Mouse (Mus musculus) liver, embryonic 13.5 days (tissue): ENCODE measurements around the gene Vmp1. TPM values are rescaled to one million over a fixed set of nuclear protein-coding genes. Genes with fewer than 3 reads are reported as not detected.

Source experiments
- ATAC-seq: fragments of 200-750 bp; cut with Nextera tagmentation; 2 replicates; pipeline ENCODE4 v1.8.0; 2017; ENCODE audit warnings: low read depth, mild to moderate bottlenecking, moderate number of reproducible peaks, moderate library complexity
- DNase-seq: peaks from one replicate; pipeline ENCODE4 v3.0.0; 2022
- H3K27ac ChIP-seq: fragments of 300-500 bp; sonication (generic); 2 replicates; pipeline ENCODE4 v1.5.1; 2015; ENCODE audit warnings: moderate library complexity, mild to moderate bottlenecking, inconsistent platforms
- H3K27me3 ChIP-seq: fragments of 300-500 bp; sonication (generic); 2 replicates; pipeline ENCODE4 v1.6.1; 2015; ENCODE audit warnings: mild to moderate bottlenecking, inconsistent platforms
- H3K36me3 ChIP-seq: fragments of 300-500 bp; sonication (generic); 2 replicates; pipeline ENCODE4 v1.6.1; 2015; ENCODE audit warnings: mild to moderate bottlenecking, inconsistent platforms
- H3K4me1 ChIP-seq: fragments of 300-500 bp; sonication (generic); replicated peaks from 2 replicates; pipeline ENCODE4 v1.6.1; 2015; ENCODE audit warnings: inconsistent platforms
- H3K4me2 ChIP-seq: fragments of 300-500 bp; sonication (generic); 2 replicates; pipeline ENCODE4 v1.6.1; 2015; ENCODE audit warnings: inconsistent platforms, mild to moderate bottlenecking, moderate library complexity
- H3K4me3 ChIP-seq: fragments of 300-500 bp; sonication (generic); replicated peaks from 2 replicates; pipeline ENCODE4 v1.5.1; 2015; ENCODE audit warnings: mild to moderate bottlenecking, inconsistent platforms
- H3K9ac ChIP-seq: fragments of 300-500 bp; sonication (generic); 2 replicates; pipeline ENCODE4 v1.6.1; 2015; ENCODE audit warnings: mild to moderate bottlenecking, inconsistent platforms
- H3K9me3 ChIP-seq: fragments of 300-500 bp; sonication (generic); replicated peaks from 2 replicates; pipeline ENCODE4 v1.6.1; 2016; ENCODE audit warnings: inconsistent platforms
- WGBS: fragments of 180-500 bp; shearing (Covaris S2); methylation state at CpG from one replicate; pipeline ENCODE4 v1.1.7; 2015; ENCODE audit not compliant: insufficient replicate concordance; 5-methylcytosine and 5-hydroxymethylcytosine counted together
- polyA plus RNA-seq: library from polyadenylated mRNA; unstranded; fragments of >200 nt; fragmentation: Nextera tagmentation; extraction: Ambion mirVana; gene quantifications from 2 replicates; pipeline ENCODE4 v1.2.1, GENCODE M21; 2015

The Vmp1 gene
- polyA plus RNA-seq = 89.2 and 103 TPM in 2 replicates

DNA sequence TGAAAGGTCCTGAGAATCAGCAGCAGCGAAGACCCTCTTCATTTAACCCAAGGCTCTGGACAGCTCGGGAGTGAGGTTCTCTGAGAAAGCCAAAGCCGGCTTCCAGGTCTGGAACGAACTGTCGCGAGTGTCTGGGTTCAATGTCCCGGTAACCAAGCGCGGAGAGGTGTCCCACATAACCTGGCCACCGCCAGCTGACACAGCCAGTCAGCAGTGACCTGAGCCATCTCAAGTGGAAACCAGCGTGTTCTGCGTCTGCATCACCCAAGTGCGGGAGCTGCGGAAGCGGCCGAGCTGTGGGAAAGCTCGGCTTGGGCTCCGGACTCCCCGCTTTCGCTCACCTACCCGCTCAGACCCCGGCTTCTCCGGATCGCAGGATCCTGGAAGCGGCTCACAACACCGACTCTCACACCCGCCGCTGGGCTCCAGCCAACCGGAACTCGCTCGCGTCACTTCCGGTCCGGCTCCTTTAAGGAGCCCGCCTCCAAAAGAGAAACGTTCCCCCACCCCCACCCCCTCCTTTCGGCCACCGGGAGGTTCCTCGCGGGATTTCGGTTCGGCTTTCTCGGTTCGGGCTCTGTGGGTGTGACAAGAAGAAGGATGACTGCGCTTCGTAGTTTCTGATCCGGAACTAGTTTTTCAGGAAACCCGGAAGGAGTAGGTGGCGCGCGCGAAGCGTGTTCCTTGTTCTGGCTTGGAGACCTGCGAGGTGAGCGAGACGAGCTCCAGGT lies at the start of gene Vmp1, which contains the start of gene Ptrh2:
Gene Vmp1 (minus strand): TSS at position 442 of the 731 bp plus-strand sequence.
Gene Ptrh2 (plus strand): TSS at position 591 of the 731 bp plus-strand sequence.
- no peaks in the 10 kb centered on the region for H3K9me3 ChIP-seq
- H3K4me3 ChIP-seq = peak within 1 kb of the TSS; percentile 93
- H3K27ac ChIP-seq = peak within 1 kb of the TSS; percentile 96
- H3K27me3 ChIP-seq = no peaks in the 10 kb centered on the region
- peak within 1 kb of the TSS; percentile 86 for H3K4me2 ChIP-seq
- under 1% methylated on average over 56 of the region's 56 CpGs for WGBS
- peaks cover 63% of the 10 kb centered on the region for H3K4me1 ChIP-seq
- peak; percentile 83 for DNase-seq
- H3K36me3 ChIP-seq = peaks cover 23% of the 10 kb centered on the region
- ATAC-seq = peak; percentile 94
- H3K9ac ChIP-seq = peak within 1 kb of the TSS; percentile 95

DNA sequence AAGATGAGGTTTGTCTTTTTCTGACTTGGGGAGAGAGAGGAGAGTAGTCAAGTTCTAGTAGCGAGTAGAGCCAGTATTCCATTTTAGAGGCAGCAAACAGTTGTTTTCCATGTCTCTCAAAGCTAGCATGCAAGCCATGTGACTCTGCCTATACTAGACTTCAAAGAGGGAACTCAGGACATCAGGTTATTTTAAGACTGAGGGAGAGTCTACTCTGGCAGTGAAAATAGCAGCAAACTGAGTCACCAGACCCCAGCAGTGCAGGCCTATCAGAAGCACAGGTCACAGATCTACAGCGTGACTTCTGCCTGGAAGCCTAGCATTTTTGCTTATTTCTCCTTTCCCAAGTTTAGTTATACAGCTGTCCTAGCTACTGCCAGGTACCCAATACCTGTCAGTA lies 47.8 kb upstream of the Vmp1 start:
- no peak overlapping the region for H3K9ac ChIP-seq
- DNase-seq = no peak
- peaks cover 81% of the 10 kb centered on the region for H3K36me3 ChIP-seq
- H3K27ac ChIP-seq = no peak overlapping the region
- no peaks in the 10 kb centered on the region for H3K9me3 ChIP-seq
- no peak overlapping the region for H3K4me3 ChIP-seq
- H3K4me2 ChIP-seq = no peak overlapping the region
- no peaks in the 10 kb centered on the region for H3K27me3 ChIP-seq
- peaks cover 12% of the 10 kb centered on the region for H3K4me1 ChIP-seq
- no peak for ATAC-seq
- 85% methylated on average over 2 of the region's 2 CpGs for WGBS

DNA sequence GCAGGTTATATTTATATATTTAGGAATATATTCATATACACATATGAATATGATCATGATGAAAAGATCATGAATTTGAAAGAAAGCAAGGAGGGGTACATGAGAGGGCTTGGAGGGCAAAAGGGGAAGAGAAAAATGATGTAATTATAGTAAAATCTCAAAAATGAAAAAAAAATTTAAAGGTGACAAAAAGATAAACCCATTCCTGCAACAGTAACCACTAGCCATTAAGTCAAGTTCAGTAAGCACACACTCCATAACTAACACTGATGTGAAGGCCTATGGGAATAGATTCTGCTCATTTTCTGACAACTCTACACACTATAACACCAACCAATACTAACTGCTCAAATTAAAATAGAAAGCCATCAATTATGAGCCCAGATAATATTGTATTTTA lies 42.0 kb upstream of the Vmp1 start:
- Histone ChIP-seq H3K27ac (no peak overlapping the region), H3K4me2 (no peak overlapping the region), H3K9ac (no peak overlapping the region), H3K36me3 (peaks cover 75% of the 10 kb centered on the region), H3K9me3 (no peaks in the 10 kb centered on the region), H3K27me3 (no peaks in the 10 kb centered on the region), H3K4me3 (no peak overlapping the region), H3K4me1 (no peaks in the 10 kb centered on the region)
- ATAC-seq (no peak), DNase-seq (no peak)

- WGBS = 83% methylated on average over 7 of the region's 7 CpGs
- no peak overlapping the region for H3K9ac ChIP-seq
- ATAC-seq = no peak
Measured at GRCm38 (mm10) chr11:86724982-86725381, 41.3 kb upstream of the Vmp1 start.

GRCm38 (mm10) chr11:86724004-86724403 lies 40.4 kb upstream of the Vmp1 start:
- H3K9me3 ChIP-seq = no peaks in the 10 kb centered on the region
- H3K36me3 ChIP-seq = peaks cover 78% of the 10 kb centered on the region
- no peaks in the 10 kb centered on the region for H3K27me3 ChIP-seq
- H3K9ac ChIP-seq = no peak overlapping the region
- no peaks in the 10 kb centered on the region for H3K4me1 ChIP-seq
- no peak for ATAC-seq
- no peak overlapping the region for H3K4me2 ChIP-seq
- no peak overlapping the region for H3K4me3 ChIP-seq
- no peak for DNase-seq
- WGBS = 82% methylated on average over 3 of the region's 3 CpGs
- no peak overlapping the region for H3K27ac ChIP-seq

More at GRCm38 (mm10) chr11:86724982-86725381, 41.3 kb upstream of the Vmp1 start:
- Histone ChIP-seq H3K9me3 (no peaks in the 10 kb centered on the region), H3K36me3 (peaks cover 77% of the 10 kb centered on the region), H3K4me3 (no peak overlapping the region), H3K27me3 (no peaks in the 10 kb centered on the region), H3K27ac (no peak overlapping the region), H3K4me1 (no peaks in the 10 kb centered on the region), H3K4me2 (no peak overlapping the region)
- no peak for DNase-seq

DNA sequence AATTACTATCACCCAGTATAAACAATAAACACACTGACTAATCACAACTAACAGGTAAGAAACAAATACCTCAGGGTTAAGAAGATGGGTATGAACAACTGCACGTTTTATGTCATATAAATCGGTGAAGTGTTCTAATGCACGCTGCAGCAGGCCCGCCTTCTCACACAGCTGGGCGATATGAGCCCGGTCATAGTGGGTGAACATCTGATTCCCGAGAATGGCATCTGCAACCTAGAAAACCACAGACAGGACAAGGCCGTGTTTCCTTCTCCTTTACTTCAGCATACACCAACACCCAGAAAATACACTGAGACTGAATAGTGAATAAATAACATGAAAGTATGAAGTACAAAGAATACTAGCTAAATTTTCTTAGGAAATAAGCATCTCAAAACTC lies 35.8 kb upstream of the Vmp1 start:
- Histone ChIP-seq H3K4me1 (no peaks in the 10 kb centered on the region), H3K36me3 (peaks cover 81% of the 10 kb centered on the region), H3K4me2 (no peak overlapping the region), H3K27me3 (no peaks in the 10 kb centered on the region), H3K27ac (no peak overlapping the region), H3K4me3 (no peak overlapping the region), H3K9ac (no peak overlapping the region), H3K9me3 (no peaks in the 10 kb centered on the region)
- ATAC-seq (no peak), DNase-seq (no peak)
- 56% methylated on average over 8 of the region's 8 CpGs for WGBS

DNA sequence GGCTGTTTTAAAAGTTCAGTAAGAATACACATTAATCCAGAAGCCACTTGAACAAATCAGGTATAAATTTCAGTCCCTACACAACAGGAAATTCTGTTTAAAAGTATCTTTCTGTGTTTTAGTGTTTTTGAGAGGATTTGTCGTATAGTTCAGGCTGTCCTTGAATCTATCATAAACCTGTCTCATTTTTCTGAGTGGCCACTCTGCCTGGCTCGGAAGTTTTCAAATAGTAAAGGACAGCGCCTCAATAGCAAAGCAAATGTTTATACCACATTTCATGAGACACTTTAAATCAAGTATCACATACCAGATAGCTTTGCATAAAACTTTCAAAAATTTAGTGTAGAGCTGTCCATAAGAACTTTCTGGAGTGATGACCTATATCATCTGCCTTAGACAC lies 34.7 kb upstream of the Vmp1 start:
- Histone ChIP-seq H3K4me2 (no peak overlapping the region), H3K36me3 (peaks cover 81% of the 10 kb centered on the region), H3K9ac (no peak overlapping the region), H3K9me3 (no peaks in the 10 kb centered on the region), H3K27me3 (no peaks in the 10 kb centered on the region), H3K4me3 (no peak overlapping the region), H3K4me1 (no peaks in the 10 kb centered on the region), H3K27ac (no peak overlapping the region)
- no peak for DNase-seq
- ATAC-seq = no peak
- 87% methylated on average over 3 of the region's 3 CpGs for WGBS

DNA sequence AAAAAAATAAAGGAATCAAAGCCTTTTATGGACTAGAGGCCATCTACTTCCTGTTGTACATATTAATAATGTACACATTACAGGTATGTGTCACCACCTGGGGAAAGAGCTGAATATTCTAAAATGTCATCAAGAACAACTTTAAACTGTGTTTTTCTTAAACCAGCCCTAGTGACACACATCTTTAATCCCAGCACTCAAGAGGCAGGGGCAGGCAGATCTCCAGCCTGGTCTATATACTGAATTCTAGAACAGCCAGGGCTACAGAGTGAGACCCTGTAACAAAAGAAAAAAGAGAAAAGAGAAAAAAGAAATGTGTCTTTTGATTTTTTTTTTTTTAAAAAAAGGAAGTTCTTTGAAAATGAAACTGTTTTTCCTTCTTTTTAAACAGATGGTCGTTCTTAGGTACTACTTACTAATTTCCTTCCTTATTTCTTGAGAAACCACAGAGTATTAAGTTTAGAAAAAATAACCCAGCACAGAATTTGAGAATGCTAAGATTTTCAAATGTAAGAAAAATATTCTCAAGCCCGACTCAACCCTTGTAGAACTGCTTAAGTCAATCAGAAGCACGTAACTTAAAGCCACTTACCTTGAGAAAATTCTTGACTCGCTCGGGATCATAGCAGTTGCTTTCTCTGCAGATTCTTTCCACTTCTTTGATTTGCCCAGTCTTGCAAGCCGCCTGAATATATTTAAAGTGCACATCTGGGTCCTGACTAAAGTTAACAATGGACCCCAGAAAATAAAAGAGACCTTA lies 33.9 kb upstream of the Vmp1 start:
- no peak overlapping the region for H3K4me2 ChIP-seq
- H3K27ac ChIP-seq = peak overlapping the region; percentile 51; the same call in 1 of the 2 replicates
- H3K9me3 ChIP-seq = no peaks in the 10 kb centered on the region
- H3K9ac ChIP-seq = no peak overlapping the region
- ATAC-seq (no peak), DNase-seq (no peak)
- 65% methylated on average over 6 of the region's 6 CpGs for WGBS
- no peaks in the 10 kb centered on the region for H3K27me3 ChIP-seq
- H3K4me1 ChIP-seq = no peaks in the 10 kb centered on the region
- peaks cover 83% of the 10 kb centered on the region for H3K36me3 ChIP-seq
- H3K4me3 ChIP-seq = no peak overlapping the region

DNA sequence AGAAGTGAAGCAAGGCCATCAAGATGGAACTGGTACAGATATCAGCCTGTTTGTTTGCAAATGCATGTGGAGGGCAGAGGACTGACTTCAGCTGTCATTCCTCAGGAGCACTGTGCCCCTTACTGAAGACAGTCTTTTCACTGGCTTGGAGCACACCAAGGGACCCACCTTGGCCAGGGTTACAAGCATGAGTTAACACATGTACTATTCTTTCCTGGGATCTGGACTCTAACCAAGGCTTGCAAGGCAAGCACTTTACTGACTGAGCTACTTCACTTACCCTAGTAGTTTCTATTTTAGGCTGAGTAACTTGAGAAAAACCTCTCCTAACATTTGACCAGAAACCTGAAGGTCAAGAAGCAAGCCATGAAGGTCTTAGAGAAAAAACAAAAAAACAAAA lies 31.0 kb upstream of the Vmp1 start:
- peaks cover 89% of the 10 kb centered on the region for H3K36me3 ChIP-seq
- no peak for ATAC-seq
- no peak overlapping the region for H3K4me2 ChIP-seq
- no peaks in the 10 kb centered on the region for H3K27me3 ChIP-seq
- no peak overlapping the region for H3K4me3 ChIP-seq
- no peak for DNase-seq
- no peak overlapping the region for H3K27ac ChIP-seq
- H3K4me1 ChIP-seq = no peaks in the 10 kb centered on the region
- no peak overlapping the region for H3K9ac ChIP-seq
- no peaks in the 10 kb centered on the region for H3K9me3 ChIP-seq

GRCm38 (mm10) chr11:86701151-86701550 lies 17.5 kb upstream of the Vmp1 start:
- ATAC-seq (no peak), DNase-seq (no peak)
- Histone ChIP-seq H3K36me3 (peaks cover 96% of the 10 kb centered on the region), H3K9ac (no peak overlapping the region), H3K4me3 (no peak overlapping the region), H3K4me1 (no peaks in the 10 kb centered on the region), H3K9me3 (no peaks in the 10 kb centered on the region), H3K27ac (no peak overlapping the region), H3K27me3 (no peaks in the 10 kb centered on the region), H3K4me2 (no peak overlapping the region)
- 90% methylated on average over 4 of the region's 4 CpGs for WGBS

DNA sequence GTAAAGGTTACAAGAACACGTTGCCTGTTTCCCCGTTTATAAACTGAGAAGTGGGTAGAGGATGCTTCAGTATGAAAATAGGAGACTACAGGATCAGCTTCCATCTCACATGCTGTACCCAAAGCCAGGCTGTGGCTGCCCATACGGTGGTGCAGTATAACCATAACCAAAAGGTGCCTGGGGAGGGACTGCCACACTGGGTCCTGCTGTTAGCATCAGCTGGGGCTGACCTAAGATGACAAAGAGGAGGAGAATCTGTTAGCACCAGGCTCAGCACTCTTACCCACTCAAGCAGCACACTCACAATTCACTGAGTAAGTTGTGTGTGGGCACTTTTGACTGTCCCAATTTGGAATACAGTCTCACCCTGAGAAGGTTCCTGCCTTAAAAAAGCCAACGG lies 11.8 kb upstream of the Vmp1 start:
- Histone ChIP-seq H3K9me3 (no peaks in the 10 kb centered on the region), H3K4me2 (no peak overlapping the region), H3K4me3 (no peak overlapping the region), H3K27me3 (no peaks in the 10 kb centered on the region), H3K9ac (no peak overlapping the region), H3K36me3 (peaks cover 95% of the 10 kb centered on the region), H3K27ac (no peak overlapping the region), H3K4me1 (no peaks in the 10 kb centered on the region)
- 81% methylated on average over 4 of the region's 4 CpGs for WGBS
- ATAC-seq (no peak), DNase-seq (no peak)

DNA sequence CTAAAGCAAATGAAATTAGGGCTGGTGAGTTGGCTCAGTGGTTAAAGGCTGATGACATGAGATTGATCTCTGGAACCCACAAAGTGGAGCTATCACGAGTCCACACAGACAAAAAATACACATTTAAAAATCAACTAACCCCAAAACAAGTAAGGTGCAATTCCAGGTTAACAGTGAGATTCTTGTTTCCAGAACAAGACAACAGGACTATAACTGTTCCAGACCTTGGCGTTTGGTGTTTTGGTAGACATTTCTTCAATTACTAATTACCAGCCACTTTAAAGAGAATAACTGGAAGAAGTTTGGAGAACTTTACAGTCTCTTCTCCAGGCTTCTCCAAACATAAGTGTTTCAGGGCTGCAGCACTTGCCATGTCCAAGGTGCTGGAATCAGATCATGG lies 8.9 kb upstream of the Vmp1 start:
- no peaks in the 10 kb centered on the region for H3K27me3 ChIP-seq
- peaks cover 94% of the 10 kb centered on the region for H3K36me3 ChIP-seq
- H3K4me1 ChIP-seq = no peaks in the 10 kb centered on the region
- no peak overlapping the region for H3K4me3 ChIP-seq
- no peaks in the 10 kb centered on the region for H3K9me3 ChIP-seq
- no peak overlapping the region for H3K27ac ChIP-seq
- WGBS = 83% methylated on average over 2 of the region's 2 CpGs
- no peak overlapping the region for H3K9ac ChIP-seq
- ATAC-seq = no peak
- DNase-seq = no peak
- no peak overlapping the region for H3K4me2 ChIP-seq
